15 mouse cellular contexts compared by ENCODE assay signal in genomic region chr2:62285847-62286246, GRCm38 (mm10).
DNase-seq lines count a peak whose midpoint lies in the region; ATAC-seq and TF ChIP-seq lines count a peak whose summit lies in the region.
"Had no signal": no experiment of that assay in that cellular context is flagged by ENCODE, and none has a peak within 500 bp of the region (broad histone marks: within the 10 kb centered on the region; RNA-seq: fewer than 3 reads in every experiment).

No protein-coding gene starts in this region.

- no peak for ATAC-seq in lung, postnatal 0 days

- H3K27ac ChIP-seq in heart, adult 2 months: no peak overlapping the region
- H3K27ac ChIP-seq in lung, postnatal 0 days (ENCODE audit: low read length): no peak overlapping the region

- H3K27me3 ChIP-seq in heart, adult 2 months (ENCODE audit: control insufficient read depth, insufficient read depth, low read length): no peaks in the 10 kb centered on the region
- H3K27me3 ChIP-seq in lung, postnatal 0 days (replicated peaks; ENCODE audit: insufficient read depth, low read length): no peaks in the 10 kb centered on the region
- H3K27me3 ChIP-seq: megakaryocyte, embryonic 14.5 days had no signal

- no peaks in the 10 kb centered on the region for H3K9me3 ChIP-seq in lung, postnatal 0 days (ENCODE audit: low read length)
- H3K9me3 ChIP-seq: G1E; megakaryocyte, embryonic 14.5 days had no signal

- no peak overlapping the region for H3K9ac ChIP-seq in heart, adult 2 months (ENCODE audit: low read depth, low read length)
- H3K9ac ChIP-seq in lung, postnatal 0 days (replicated peaks; ENCODE audit: low read depth): no peak overlapping the region

- no peak overlapping the region for H3K4me2 ChIP-seq in lung, postnatal 0 days (replicated peaks; ENCODE audit: low read depth, low read length)

- intact Hi-C loops in heart, adult 2 months (cut with DNase I): loop anchor here (5.0 to 10.0 kb wide), 2 partner anchors 299 to 641 kb away; no protein-coding TSS in a partner anchor

- H3K36me3 ChIP-seq in heart, adult 2 months (ENCODE audit: control insufficient read depth, insufficient read depth, low read length): no peaks in the 10 kb centered on the region
- no peaks in the 10 kb centered on the region for H3K36me3 ChIP-seq in lung, postnatal 0 days (ENCODE audit: insufficient read depth, low read length)
- H3K36me3 ChIP-seq: G1E had no signal

- no peaks in the 10 kb centered on the region for H3K4me1 ChIP-seq in heart, adult 2 months (ENCODE audit: control insufficient read depth, insufficient read depth, low read length)
- H3K4me1 ChIP-seq in lung, postnatal 0 days (ENCODE audit: insufficient read depth, low read depth, low read length): no peaks in the 10 kb centered on the region
- H3K4me1 ChIP-seq: megakaryocyte, embryonic 14.5 days had no signal

- DNase-seq in heart, adult 2 months: no peak
- DNase-seq in heart, postnatal 4 days: no peak
- peak; percentile 45 for DNase-seq in lung, postnatal 0 days (ENCODE audit: low spot score)
- no peak for DNase-seq in lung, postnatal 25 days (ENCODE audit: low spot score)
- DNase-seq in MEL-GATA-1-ER (ENCODE audit: extremely low read depth, low read depth): peak; percentile 6
- DNase-seq in naive thymus-derived CD4-positive, alpha-beta T cell, adult 2 months (ENCODE audit: low read depth): peak; percentile 24
- DNase-seq in thymus, postnatal 36 days: no peak
- no peak for DNase-seq in adrenal gland, adult 8-10 months
- DNase-seq: heart, postnatal 36 days; kidney, adult 9 months; layer of hippocampus, adult 9-11 months; right cerebral cortex, postnatal 4 days had no signal

- no peak for TF ChIP-seq EP300 in heart, adult 2 months (IDR thresholded peaks at IDR 0.05; ENCODE audit: insufficient read depth, low read depth, low read length)
- no peak for TF ChIP-seq EP300 in lung, postnatal 0 days (IDR thresholded peaks at IDR 0.05)

- no peaks in the 10 kb centered on the region for H3K79me2 ChIP-seq in heart, adult 2 months (replicated peaks; ENCODE audit: control insufficient read depth, insufficient read depth, low read length)

- no peak overlapping the region for H3K4me3 ChIP-seq in heart, adult 2 months
- H3K4me3 ChIP-seq in lung, postnatal 0 days (ENCODE audit: low read depth, low read length): no peak overlapping the region
- H3K4me3 ChIP-seq: megakaryocyte, embryonic 14.5 days; myocyte had no signal

- no peak for TF ChIP-seq POLR2A in heart, adult 2 months (IDR thresholded peaks at IDR 0.05; ENCODE audit: insufficient read depth, low read depth, low read length)

- under 1% methylated on average over 2 of the region's 2 CpGs for WGBS in heart, adult 2 months
- 0% methylated on average over 2 of the region's 2 CpGs for WGBS in lung, postnatal 0 days

- TF ChIP-seq CTCF in heart, adult 2 months (IDR thresholded peaks at IDR 0.05): peak; percentile 67
- peak; percentile 33; the same call in 1 of the 2 replicates for TF ChIP-seq CTCF in lung, postnatal 0 days (IDR thresholded peaks at IDR 0.05)

Comparison
In these comparisons a context has a peak if more than half of its experiments do, and no peak if none do; other contexts are left out.
1. DNase-seq: peak in lung, postnatal 0 days (single experiment), MEL-GATA-1-ER (single experiment) and naive thymus-derived CD4-positive, alpha-beta T cell, adult 2 months (single experiment); none in heart, adult 2 months (0 of 2), heart, postnatal 4 days (single experiment), lung, postnatal 25 days (single experiment), thymus, postnatal 36 days (0 of 2) and adrenal gland, adult 8-10 months (single experiment).